Mouse (Mus musculus) spleen, adult 12 weeks (tissue): ENCODE measurements around the gene Lca5l.

ENCODE experiments used
- DNase-seq: peaks from one replicate; pipeline ENCODE4 v3.0.0; 2022; ENCODE audit warnings: low spot score

Lca5l gene

DNA sequence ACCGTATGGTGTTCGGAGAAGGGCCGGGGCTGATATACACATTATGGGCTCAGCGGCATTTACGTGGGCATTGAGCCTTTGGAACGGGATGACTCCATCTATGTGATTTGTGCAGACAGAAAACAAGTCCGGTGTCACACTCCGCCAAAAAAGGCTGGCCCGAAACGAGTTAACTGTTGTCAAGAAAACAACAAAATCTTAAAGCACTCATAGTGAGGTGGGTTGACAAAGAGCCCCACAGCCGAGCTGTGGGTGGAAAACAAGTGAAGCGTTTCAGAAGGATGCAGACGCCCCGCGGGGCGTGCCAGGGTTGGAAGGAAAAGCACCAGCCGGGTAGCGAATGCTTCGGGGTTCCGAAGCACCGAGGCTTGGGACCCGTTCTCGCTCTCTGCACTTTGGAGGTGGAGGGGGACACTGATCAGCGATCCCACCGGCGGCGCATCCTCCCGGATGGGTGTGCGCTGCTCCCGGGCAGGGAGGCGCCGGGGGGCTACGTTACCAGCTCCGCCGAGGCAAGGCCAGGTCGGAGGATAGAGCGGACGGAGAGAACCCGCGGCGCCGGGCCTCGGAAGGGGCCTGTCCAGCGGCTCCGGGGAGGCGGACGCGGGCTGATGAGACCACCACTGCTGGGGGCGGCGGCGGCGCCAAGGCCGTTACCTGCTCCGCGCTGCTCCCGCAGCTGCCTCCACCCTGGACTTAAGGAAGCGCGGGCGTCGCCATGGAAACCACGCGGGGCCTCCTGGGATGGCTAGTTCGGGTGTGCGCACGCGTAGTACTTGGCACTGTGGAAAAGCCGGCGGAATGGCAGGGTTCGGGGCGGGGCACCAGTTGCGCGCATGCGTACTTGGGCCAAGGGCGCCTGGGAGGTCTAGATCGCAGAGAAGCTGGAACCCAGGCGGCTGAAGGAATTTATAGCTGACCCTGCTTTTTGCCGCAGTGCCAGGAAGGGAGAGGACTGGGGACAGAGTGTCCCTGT lies at the start of gene Lca5l:
Gene Lca5l (minus strand): TSS at position 741 of the 976 bp plus-strand sequence.
- peak; percentile 80 for DNase-seq

DNA sequence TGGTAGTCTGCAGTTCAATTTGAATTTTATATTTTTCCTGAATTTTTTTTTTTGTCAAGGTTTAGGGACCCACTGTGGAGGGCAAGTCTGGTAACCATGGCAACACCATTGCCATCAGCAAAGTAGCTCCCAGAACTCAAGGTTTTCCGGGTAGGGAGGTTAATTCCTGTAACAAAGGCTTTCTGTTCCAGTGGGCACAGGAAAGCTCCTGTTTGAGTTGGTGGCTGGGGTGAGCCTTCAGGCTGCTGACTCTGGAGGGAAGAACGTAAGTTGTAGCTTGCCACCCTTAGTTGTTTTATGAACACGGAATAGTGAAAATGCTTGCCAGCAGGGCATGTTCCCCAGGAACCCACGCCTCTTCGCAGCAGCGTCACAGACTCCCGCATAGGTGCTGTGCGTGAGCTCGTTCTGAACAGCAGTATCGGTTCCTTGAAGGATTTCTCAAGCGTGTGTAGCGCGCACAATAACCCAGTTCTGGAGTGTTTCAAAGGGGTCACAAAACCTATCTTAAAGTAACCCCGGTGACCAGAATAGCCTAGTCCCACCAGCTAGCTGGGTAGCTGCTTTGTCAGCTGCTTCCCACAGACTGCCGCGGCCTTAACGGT lies 43.4 kb upstream of the Lca5l start, which contains the start of gene B3galt5:
Gene B3galt5 (plus strand): TSS at position 436 of the 605 bp plus-strand sequence.
- DNase-seq = no peak

DNA sequence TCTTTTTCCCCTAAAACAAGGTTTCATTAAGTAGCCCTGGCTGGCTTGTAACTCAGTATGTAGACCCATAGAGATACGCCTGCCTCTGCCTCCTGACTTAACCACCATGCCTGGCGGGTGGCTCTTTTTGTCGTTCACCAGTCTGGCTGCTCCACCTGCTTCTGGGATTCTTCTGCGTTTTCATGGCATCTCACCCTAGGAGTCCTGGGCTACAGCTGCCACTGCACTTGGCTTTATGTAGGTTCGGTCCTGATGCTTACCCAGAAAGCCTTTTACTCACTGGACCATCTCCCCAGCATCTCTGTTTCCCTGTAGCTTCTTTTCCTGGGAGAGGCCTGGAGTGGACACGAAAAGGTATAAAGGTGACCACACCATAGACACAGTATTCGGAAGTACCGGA lies 41.9 kb upstream of the Lca5l start:
- DNase-seq = no peak

DNA sequence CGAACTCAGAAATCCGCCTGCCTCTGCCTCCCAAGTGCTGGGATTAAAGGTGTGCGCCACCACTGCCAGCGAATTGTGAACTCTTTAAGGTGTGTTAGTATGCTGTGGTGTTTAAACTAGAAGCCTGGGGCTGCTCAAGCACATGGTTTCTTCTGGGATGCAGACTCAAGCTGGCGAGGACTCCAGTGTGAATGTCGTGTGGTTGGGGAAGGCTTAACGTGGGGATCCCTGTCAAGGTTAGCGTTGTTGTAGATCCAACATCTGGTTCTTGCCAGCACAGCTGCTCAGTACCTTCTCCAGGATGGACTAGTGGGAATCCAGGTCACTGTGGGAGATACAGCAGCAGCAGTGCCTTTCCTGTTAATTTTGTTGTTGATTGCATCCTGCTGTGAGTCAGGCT lies 39.9 kb upstream of the Lca5l start:
- DNase-seq = no peak

DNA sequence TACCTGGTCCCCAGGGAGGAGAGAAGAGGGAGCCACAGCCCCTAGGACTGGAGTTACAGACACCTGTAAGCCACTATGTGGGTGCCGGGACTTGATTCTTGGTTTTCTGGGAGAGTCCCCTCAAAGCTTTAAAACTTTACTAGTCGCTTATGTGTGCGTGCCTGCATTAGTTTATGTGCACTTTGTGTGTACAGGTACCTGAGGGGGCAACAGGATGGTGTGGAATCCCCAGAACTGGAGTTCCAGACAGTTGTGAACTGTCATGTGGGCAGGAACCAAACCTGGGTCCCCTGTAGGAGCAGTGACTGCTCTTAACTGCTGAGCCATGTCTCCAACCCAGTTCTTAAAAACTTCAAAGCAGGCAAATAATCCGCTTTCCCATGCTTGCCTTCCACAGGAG lies 39.2 kb upstream of the Lca5l start:
- DNase-seq = no peak

DNA sequence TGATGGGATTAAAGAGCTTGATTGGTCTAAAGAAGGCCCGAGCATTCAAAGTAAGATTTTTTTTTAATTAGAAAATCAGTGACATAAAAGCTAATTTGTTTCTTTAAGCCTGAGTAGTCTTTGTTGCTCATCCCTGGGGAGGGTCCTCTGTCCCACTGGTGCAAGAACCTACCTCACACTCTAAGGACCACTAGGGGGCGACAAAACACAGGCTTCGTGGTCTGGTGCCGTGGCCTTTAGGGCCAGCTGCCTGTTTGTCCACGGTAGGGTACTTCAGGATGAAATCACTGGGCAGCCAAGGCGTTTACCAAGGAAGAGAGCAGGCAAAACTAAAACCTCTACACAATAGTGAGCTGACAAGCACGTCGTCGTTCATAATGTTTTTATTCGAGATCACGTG lies 38.3 kb upstream of the Lca5l start:
- peak; percentile 7 for DNase-seq

DNA sequence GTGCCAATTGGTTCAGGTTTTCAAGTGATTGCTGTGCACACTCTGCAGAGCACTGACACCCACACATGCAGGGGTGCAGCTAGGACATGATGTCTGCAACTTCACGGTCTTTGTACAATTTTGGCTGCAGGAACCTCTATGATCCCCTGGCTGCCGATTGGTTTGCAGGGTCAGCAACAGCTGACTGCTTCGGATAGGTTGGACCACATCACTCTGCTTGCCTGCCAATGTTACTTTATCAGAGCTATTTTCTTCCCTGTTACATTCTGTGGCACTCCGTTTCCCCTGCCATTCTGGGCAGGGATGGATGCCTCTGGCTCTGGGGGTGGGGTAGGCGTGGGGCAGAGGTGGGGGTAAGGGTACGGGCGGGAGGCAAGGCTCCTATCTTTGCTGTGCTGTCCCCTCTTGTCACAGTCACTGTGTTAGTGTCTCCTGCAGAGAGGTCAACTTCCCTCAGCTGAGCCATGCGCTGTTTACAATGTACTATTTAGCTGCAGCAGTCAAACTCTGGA lies 37.0 kb upstream of the Lca5l start:
- DNase-seq = no peak

DNA sequence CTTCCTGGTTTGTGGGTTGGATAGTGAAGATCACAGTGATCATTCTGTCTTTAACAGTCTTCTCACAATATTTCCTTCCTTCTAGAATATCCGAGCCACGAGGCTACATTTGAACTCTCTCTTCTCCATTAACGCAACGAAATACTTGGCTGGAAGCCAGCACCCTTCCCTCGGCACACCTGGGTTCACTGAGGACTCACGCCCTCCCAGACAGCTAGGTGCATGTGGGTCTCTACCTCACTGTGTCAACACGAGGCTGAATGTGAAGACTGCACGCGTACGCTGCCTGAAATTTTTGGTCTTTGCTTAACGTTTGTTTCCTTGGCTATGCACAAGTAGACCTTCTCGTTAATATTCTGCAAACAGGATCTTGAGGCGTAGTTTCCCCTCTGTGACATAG lies 36.4 kb upstream of the Lca5l start:
- DNase-seq = no peak

DNA sequence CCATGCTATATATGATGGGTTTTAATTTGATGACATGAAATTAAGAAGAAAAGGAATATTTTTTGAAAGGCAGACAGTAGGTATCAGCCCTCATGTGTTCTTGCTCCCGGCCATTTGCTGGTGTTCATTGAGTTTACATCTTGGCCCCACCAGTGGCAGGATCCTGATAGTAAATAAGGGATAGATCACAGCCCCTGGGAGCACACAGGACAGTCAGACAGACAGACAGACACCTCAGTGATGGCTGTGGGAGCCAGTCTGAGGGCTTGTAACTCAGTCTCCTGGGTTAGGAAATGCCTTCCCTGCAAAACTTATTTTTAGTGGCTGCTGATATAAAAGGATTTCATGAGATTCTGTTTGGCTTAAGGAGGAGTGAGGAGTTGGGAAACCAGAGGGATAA lies 30.4 kb upstream of the Lca5l start:
- DNase-seq = no peak

DNA sequence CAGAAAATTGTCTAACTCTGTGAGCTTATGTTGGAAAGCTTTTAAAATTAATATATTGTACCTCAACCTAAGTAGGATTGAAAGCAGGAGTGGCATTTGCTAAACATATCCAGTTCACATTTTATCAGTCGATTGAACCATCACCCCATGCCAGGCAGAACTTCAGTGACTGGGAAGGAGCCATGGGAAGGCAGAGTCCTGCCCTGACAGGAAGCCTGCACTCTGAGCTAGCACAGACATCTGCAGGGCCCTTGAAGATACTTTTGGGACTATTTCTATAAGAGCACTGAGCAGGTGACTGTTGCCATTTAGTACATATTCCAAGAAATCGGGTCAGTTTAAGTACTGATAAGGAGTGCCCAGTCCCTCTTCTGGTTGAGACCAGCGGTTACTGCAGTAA lies 29.9 kb upstream of the Lca5l start:
- no peak for DNase-seq

DNA sequence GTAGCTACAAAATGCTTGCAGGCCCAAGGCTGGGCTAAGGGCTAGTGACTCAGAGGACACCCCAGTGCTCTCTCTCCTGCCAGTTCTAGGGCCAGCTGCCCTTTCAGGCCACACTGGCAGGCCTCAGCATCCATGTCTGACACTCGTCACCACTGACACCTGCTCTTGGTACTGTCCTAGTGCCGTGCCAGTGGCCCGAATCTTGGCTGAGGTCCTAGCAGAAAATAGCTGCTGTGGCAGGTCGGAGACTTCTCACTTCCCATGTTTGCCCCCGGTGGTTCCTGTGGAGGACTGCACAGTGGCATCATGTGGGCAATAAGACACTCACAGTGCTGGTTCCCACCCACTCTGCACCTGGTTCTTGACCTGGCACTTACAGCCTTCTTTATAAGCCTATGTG lies 29.4 kb upstream of the Lca5l start:
- no peak for DNase-seq

DNA sequence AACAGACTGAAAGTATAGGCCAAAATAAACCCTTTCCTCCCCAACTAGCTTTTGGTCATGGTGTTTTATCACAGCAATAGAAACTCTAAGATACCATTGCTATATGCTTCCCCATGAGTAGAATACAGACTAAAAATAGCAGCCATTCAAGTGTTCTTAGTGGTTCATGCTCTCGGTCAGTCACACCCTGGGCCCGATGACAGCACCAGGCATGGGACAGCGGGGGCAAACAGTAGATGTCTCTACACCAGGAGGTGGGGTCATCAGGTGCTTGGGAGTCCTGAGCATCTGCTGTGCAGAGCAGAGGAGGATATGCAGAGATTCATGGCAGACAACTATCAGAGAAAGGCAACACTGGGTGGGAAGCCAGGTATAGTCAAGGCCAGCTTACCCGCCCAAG lies 21.0 kb upstream of the Lca5l start:
- no peak for DNase-seq

DNA sequence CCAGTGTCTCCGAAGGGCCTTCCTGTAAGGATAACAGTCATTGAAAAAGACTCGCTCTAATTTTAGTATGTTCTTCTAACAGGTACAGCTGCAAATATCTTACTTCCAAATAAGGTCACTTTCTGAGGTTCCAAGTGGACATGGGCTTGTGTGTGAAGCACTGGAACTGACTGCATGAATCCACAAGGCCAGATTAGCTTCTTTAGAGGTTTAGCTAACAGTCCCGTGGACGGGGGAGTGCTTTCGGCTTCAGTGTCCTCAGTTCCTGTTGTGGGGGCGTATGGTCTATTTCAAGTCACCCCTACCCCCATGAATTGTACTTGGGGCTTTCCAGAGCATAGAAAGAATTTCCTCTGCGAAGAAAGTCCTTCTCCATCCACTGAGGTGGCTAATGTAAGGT lies 18.8 kb upstream of the Lca5l start:
- DNase-seq = no peak

DNA sequence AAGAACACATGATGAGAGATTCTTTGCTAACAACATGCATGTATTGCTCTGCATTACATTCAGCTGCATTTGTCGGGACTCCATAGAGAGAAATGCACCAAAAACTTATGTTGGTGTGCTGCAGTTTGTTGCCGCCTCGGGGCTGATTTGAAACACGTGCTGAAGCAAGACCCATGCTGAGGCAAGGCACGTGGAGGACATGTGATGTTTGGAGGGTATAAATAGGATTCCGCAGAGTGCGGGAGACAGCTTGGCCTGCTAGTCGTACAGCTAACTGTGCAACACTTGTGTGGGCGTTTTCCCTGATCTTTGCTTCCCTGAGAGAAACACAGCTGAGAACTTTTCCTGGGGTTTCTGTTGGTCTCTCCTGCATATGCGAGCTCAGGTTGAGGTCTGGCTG lies 17.7 kb upstream of the Lca5l start:
- no peak for DNase-seq

DNA sequence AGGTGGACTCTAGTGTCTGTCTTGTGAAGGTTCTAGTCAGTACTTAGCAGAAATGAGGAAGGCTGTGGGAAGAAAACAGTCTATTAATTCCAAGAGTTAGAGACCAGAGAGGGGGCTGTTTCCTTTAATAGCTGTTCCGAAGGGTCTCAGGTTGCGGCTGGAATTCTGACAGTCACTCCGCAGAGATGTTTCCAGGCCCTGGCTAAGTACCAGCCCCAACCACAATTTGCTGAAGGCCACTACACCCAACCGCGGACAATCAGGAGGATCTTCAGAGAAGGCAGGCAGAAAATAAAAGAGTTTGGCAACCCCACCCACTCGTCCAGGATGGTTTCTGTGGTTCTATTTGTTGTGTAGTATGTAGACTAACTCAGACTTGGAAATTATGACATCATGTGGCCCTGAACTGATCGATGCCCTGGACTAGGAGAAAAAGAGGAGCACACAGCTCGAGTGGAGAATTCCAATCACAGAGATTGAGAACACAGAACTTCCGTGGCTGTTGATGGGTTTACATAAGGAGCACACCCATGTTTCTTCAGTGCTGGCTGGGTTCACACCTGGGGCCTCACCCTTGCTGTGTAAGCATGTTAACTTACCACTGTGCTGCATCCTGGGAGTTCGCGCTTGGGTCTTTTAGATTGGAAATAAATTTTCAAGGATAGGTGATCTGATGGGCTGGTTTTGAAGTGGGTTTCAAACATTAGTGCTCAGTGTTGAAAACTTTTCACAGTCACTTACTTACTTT lies 9.6 kb upstream of the Lca5l start:
- no peak for DNase-seq

DNA sequence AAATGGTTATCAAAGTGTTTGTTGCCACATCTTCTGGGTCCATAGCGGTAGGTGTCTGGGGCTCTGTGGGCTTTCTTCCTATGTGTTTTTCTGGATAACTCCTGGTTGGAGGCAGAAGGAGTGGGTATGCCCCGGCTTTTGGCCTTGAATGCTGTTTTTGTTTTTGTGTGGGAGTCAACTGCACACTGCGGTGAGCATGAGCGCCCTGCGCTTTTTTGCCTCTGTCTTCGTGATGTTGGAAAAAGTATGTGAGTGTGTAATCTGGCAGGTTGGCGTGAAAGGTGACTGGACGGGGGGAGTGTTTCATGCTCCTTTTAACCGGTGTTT lies 8.6 kb upstream of the Lca5l start:
- no peak for DNase-seq

DNA sequence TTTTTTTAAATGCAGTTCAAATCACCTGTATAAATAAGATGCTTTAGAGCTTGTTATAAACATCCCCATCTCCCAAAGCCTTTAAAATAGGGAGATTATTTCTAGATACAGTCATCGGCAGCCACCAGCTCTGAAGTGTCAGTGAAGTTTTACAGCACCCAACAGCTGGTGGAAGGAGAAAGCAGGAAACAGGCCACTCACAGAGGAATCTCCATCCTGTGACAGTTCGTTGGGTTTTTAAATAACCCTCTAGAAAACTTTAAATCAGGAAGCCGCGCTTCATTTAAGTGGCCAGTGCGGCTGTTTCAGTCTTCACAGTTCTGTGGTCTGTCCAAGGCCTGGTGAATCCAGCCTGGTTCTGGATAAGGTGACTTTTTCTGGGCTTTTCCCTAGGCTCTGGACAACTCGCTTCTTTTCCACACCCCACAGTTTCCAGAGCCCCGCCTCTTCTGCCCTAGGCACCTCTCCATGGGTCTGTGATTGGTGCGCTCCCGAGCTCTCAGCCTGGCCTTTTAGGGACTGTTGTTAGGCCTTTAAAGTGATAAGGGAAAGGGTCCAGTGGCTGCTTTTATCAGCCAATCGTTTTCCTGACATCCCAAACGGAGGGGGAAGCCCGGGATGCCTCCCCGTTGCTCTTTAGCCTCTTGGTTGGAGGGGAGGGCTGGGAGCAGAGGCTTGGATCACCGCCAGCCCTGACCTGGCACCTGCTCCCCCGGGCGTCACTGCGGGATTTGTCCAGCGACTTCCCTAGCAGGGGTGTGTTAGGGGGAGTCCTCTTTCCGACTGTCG lies 8.0 kb upstream of the Lca5l start, which contains the start of gene Sh3bgr:
Gene Sh3bgr (plus strand): TSS at position 538 of the 789 bp plus-strand sequence.
- DNase-seq = no peak

DNA sequence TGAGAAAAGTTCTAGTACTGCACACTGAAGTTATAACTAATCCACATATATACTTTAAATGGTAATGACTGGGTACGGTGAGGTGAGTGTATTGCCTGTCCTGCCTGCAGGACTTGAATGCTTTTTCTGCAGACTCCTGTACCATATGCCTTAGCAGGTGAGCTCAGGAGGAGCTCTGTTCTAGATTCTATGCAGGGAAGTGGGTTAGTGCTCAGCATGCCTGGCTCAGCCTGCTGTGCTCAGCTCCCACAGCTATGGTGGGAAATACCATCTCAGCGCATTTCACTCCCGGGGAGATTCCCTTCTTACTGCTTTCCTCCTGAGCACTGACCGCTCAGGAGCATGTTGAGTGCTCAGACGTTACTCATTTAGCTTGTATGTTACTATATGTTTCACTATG lies 4.5 kb downstream of the Lca5l start:
- no peak for DNase-seq

DNA sequence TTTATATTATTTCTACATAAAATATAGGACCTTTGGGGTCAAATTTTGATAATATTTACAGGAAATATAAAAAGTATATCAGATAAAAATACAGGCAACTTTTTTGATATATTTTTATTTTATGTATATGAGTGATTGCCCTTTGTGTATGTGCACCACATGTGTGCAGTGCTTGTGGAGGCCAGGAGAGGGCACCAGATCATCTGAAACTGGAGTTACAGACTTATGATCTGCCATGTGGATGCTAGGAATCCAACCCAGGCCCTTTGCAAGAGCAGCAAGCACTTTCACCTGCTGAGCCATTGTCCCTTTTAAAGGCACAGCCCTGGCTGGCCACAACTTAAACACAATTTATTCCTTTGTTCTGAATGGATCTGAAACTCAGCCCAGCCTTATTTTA lies 12.9 kb downstream of the Lca5l start:
- DNase-seq = no peak

DNA sequence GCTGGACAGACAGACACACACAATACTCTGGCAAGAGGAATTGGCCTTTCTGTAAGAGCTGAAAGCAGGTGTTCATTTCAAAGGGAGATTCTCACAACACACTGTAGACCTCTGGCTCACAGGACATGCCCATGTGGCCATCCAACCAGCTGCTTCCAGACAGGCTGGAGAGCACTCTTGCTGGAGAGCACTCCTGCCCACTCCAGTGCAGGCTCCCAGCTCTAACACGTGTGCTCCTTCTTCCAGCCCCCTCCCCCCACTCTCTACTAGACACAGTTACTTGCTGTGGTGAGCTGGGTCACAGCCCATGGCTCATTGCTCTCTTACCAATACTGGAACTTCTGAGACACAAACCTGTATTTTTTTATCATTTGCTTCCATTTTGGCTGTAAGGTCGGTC lies 16.7 kb downstream of the Lca5l start:
- no peak for DNase-seq

DNA sequence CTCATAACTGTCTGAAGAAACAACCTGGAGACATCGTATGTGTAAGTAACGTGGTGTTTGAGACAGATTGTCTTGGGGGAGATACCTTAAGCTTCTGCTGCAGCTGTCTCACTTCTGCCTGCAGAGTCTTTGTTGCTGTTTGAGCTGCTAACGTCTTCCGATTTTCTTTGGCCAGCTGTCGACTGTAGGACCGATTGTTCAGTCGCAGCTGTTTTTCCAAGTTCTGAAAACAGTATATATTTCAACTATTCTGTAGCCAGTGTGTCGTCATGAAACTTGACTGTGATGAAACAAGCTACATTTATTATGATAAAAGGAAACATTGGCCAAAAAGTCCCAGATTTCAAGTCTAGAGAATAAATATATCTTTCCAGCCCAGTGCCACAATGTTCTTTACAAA lies 18.4 kb downstream of the Lca5l start:
- DNase-seq = no peak

DNA sequence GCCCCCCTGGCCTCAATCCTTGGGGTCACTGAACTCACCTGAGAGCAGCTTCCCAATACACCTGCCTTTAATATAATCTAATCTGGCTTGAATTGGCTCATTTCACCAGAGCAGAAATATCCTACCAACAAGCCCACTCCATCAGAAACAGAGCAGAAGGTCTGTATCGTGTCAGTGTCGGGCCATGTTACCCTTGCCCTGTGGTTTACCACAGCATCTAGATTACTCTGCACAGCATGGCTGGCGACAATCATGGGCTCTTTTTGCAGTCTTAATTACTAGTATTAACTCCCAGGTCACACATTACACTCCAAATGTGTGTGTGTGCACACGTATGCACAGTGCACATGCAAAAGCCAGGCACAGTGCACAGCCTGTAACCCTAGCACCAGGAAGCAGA lies 23.2 kb downstream of the Lca5l start:
- DNase-seq = no peak
